Comparison of ENCODE assay signal across 13 mouse cellular contexts in the genomic region with DNA sequence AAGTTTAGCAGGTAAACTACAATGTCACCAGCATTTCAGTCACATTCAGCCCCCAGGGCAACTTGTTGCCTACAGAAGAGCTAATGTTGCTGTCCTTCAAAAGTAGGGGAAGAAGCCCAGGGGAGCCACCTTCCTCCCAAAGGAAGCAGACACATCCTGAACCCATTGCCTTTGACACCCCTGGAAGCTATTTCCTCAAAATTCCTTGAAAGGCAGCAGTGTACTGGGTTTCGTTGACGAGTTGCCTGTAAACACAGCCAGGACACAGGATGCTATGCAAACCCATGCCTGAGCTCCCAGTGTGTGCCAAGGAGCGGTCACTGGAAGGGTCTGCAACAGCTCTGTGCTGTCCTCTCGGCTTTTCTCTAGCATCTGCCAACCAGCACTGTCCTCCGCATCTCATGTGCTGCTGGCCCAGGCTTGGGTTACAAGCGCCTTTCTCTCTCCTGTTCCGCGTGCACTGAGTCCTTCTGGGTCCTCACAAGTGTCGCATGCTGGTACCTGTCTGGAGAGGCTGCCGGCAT.
DNase-seq lines count a peak whose midpoint lies in the region; ATAC-seq and TF ChIP-seq lines count a peak whose summit lies in the region.
"Had no signal": no experiment of that assay in that cellular context is flagged by ENCODE, and none has a peak within 500 bp of the region (broad histone marks: within the 10 kb centered on the region; RNA-seq: fewer than 3 reads in every experiment).

No protein-coding gene starts in this region.

- H3K9ac ChIP-seq in heart, embryonic 12.5 days, result no peak overlapping the region
- no peak overlapping the region for H3K9ac ChIP-seq in lung, embryonic 15.5 days
- H3K9ac ChIP-seq: liver, embryonic 14.5 days had no signal

- no peak overlapping the region for H3K4me3 ChIP-seq in heart, embryonic 12.5 days
- H3K4me3 ChIP-seq in lung, embryonic 15.5 days, result no peak overlapping the region
- no peak overlapping the region for H3K4me3 ChIP-seq in kidney, adult 2 months (ENCODE audit: insufficient read depth, low read depth, low read length)

- H3K36me3 ChIP-seq in heart, embryonic 12.5 days, result no peaks in the 10 kb centered on the region
- no peaks in the 10 kb centered on the region for H3K36me3 ChIP-seq in lung, embryonic 15.5 days
- no peaks in the 10 kb centered on the region for H3K36me3 ChIP-seq in kidney, adult 2 months (ENCODE audit: control insufficient read depth, insufficient read depth, low read length)

- peak; percentile 94 for DNase-seq in heart, adult 11 months
- DNase-seq in lung, postnatal 36 days, result no peak
- peak; percentile 71 for DNase-seq in kidney, adult 2 months
- peak; percentile 39 to 75 for DNase-seq in kidney, postnatal 25 days
- no peak for DNase-seq in cerebellum, postnatal 14 days
- DNase-seq: heart, postnatal 10 days; layer of hippocampus, adult 9-11 months; midbrain, embryonic 14.5 days; right cerebral cortex, postnatal 4 days had no signal

- TF ChIP-seq POLR2A in kidney, adult 2 months (IDR thresholded peaks at IDR 0.05; ENCODE audit: low read depth, low read length), result no peak

- H3K9me3 ChIP-seq in heart, embryonic 12.5 days (replicated peaks), result no peaks in the 10 kb centered on the region
- no peaks in the 10 kb centered on the region for H3K9me3 ChIP-seq in lung, embryonic 15.5 days

- no peak overlapping the region for H3K4me2 ChIP-seq in heart, embryonic 12.5 days
- H3K4me2 ChIP-seq in lung, embryonic 15.5 days, result no peak overlapping the region

- H3K27ac ChIP-seq in heart, embryonic 12.5 days (ENCODE audit: poor library complexity, severe bottlenecking), result no peak overlapping the region
- no peak overlapping the region for H3K27ac ChIP-seq in lung, embryonic 15.5 days
- H3K27ac ChIP-seq in kidney, adult 2 months (ENCODE audit: insufficient read depth, low read depth, low read length), result peak overlapping the region; percentile 89
- H3K27ac ChIP-seq: liver, embryonic 14.5 days had no signal

- TF ChIP-seq CTCF in kidney, adult 2 months (conservative IDR thresholded peaks at IDR 0.05; ENCODE audit: insufficient read depth, insufficient read length, low read depth, low read length), result no peak

- 0 out of 2 replicates have a peak, but pooled peaks cover 7% of the 10 kb centered on the region for H3K4me1 ChIP-seq in heart, embryonic 12.5 days (replicated peaks)
- peaks cover 4% of the 10 kb centered on the region; the same call in 1 of the 2 replicates for H3K4me1 ChIP-seq in lung, embryonic 15.5 days
- H3K4me1 ChIP-seq in kidney, adult 2 months (ENCODE audit: control insufficient read depth, insufficient read depth, low read length), result 0 out of 2 replicates have a peak, but pooled peaks cover 2% of the 10 kb centered on the region

- H3K27me3 ChIP-seq in heart, embryonic 12.5 days (replicated peaks), result no peaks in the 10 kb centered on the region
- no peaks in the 10 kb centered on the region for H3K27me3 ChIP-seq in lung, embryonic 15.5 days
- H3K27me3 ChIP-seq in kidney, adult 2 months (replicated peaks; ENCODE audit: control insufficient read depth, insufficient read depth, low read length), result no peaks in the 10 kb centered on the region

- ATAC-seq in heart, embryonic 12.5 days (ENCODE audit: insufficient number of reproducible peaks, low FRiP score), result no peak
- peak; percentile 19; the same call in 1 of the 2 replicates for ATAC-seq in lung, embryonic 15.5 days (ENCODE audit: borderline replicate concordance, extremely low read depth, low FRiP score, low TSS enrichment)
- no peak for ATAC-seq in monocyte, adult 5-6 weeks (replicated peaks; ENCODE audit: insufficient number of reproducible peaks, low FRiP score, low TSS enrichment, poor library complexity, severe bottlenecking)

- 71% methylated on average over 10 of the region's 10 CpGs for WGBS in heart, embryonic 12.5 days
- whole genome bisulfite sequencing in lung, embryonic 15.5 days, result 78% methylated on average over 10 of the region's 10 CpGs
- 74% methylated on average over 10 of the region's 10 CpGs for WGBS in kidney, adult 2 months

Comparison
In these comparisons a context has a peak if more than half of its experiments do, and no peak if none do; other contexts are left out.
1. DNase-seq: peak in heart, adult 11 months (single experiment), kidney, adult 2 months (single experiment) and kidney, postnatal 25 days (2 of 2); none in lung, postnatal 36 days (single experiment) and cerebellum, postnatal 14 days (0 of 2).